Mouse (Mus musculus): ENCODE results near the gene Rbfox3. TPM values are rescaled to one million over a fixed set of nuclear protein-coding genes. Genes with fewer than 3 reads are reported as not detected.

The Rbfox3 gene
- polyA plus RNA-seq, 2 experiments from 2014 or later, result 0.11 TPM; not detected in 1

DNA sequence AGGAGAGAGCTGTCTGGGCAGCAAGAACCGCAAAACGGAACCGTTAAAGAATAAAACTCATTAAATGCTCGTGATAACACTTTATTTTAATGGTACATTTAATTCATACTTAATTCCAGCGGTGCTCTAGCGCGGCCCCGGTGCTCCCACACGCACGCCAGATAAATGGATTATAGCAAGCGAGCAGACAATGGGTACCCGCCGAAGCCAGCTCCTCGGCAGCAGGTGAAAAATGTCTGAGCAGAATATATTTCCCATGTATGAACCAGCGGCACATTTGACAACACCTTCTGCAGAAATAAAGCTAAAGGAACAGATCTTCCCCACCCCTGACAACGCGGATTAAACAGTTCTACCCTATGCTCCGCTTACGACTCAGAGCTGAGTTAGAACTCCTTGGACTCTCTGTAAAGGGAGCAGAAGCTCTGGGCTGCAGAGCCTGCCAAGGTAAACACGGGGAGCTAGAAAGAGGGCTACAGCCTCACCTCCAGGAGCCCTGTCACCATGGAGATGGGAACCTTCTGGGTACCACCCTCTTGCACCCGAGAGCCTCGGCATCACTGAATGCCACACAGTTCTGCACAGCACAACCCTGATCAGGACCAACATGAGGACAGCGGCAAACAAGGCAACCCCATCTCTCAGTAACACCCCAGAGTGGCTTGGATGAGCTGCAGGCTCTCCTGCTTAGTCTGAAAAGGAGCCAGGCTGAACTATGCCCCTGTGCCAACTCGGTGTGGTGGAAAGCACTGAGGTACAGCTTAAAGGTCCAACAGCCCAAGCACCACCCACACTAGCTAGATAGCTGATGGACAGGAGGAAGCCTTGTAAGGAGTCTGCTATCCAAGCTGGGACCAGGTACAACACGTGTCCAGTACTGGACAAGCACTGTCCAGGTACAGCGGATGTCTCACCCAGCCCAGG is 196.5 kb downstream of the Rbfox3 start:
- ATAC-seq, result no peak

GRCm38 (mm10) chr11:118712761-118713160 is 198.6 kb downstream of the Rbfox3 start:
- no peak for ATAC-seq

DNA sequence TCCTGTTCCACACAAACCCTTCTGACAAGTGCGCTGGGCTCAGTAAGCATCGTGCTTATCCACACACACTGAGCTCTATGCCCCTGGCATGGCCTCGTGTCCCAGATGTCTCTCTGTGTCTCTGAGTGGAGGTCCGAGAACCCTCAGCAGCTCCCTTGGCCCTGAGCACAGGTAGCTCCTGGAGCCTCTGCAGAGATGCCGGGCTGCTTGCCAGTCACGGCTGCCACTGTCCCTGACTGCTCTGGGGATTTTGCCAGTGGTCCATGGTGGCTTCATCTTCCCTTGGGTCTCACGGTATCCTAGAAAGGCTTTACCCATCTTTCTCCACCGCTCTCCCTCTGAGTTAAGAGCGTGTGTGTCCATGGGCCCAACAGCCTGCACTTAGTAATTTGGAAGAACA is 199.3 kb downstream of the Rbfox3 start:
- ATAC-seq, result no peak

DNA sequence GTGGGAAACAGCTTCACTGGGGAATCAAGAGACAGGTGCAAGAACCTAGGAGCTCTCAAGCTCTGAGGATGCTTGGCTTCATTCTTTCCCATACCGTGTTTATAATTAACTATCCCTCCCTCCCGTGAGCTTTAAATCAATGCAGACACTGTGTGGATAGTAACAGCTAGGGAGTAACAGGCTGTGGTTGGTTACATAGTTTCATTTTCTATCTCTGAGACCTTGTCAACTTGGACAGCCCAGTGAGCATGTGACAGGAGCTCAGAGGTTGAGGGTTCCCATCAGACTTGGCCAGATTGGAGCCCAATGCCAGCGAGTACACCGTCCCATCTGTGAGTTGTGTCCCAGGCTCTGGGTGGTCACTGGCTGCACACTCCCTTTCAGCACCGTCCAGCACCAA is 201.4 kb downstream of the Rbfox3 start:
- ATAC-seq, result no peak

DNA sequence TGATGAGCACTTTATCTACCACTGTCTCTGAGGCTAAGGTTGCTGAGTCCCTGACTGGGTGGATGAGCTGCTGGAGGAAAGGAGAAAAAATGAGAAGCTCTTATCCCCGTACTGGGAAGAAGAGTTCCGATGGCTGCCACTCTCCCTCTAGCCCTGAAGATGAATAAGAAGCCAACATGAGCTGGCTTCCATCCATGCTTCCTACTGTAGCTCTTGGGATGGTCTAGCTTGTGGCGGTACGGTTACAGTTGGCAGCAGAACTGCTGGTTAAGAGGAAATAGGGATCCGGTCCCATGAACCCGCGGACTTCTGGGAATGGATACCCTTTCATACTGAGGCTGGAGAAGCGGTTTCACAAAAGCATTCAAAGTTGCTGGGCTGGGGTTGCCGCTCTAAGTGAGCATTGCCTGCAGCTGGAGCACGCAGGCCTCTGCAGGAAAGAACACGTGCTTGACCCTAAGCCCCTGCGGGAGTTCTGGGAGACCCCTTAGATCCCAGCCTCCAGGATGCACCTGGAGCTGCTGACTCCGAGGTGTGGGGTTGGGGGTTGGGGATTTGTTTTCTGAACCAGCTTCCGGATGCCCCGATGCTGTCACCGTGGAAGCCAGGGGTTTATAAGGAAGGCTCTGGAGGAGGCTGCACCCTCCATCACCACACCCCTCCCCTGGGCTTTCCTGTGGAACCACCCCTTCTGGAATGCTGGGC is 215.0 kb downstream of the Rbfox3 start:
- no peak for ATAC-seq

GRCm38 (mm10) chr11:118693276-118693675 is 218.1 kb downstream of the Rbfox3 start:
- no peak for ATAC-seq

- ATAC-seq, result no peak
Measured at GRCm38 (mm10) chr11:118690262-118690661, 221.1 kb downstream of the Rbfox3 start.

- no peak for ATAC-seq
Measured at GRCm38 (mm10) chr11:118685397-118685796, 226.0 kb downstream of the Rbfox3 start.

DNA sequence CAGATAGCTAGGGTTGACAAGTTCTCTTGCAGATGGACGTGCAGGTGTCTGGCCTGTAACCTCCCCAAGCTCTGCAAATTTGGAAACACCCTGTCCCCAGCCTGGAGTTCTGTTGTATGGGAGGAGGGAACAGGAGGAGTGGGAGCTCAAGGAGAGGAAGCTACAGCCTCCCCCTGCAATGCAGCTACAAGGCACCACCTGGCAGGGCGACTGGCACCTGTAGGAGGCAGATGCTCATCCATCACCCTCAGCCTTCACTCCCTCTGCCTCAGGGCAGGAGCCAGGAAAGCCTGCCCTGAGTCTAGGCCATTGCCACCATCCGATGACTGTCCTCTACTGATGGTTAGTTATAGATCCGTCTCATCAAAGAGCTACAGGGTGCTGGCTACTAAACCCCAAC is 226.7 kb downstream of the Rbfox3 start:
- no peak for ATAC-seq

GRCm38 (mm10) chr11:118680699-118681098 is 230.7 kb downstream of the Rbfox3 start:
- no peak for ATAC-seq

DNA sequence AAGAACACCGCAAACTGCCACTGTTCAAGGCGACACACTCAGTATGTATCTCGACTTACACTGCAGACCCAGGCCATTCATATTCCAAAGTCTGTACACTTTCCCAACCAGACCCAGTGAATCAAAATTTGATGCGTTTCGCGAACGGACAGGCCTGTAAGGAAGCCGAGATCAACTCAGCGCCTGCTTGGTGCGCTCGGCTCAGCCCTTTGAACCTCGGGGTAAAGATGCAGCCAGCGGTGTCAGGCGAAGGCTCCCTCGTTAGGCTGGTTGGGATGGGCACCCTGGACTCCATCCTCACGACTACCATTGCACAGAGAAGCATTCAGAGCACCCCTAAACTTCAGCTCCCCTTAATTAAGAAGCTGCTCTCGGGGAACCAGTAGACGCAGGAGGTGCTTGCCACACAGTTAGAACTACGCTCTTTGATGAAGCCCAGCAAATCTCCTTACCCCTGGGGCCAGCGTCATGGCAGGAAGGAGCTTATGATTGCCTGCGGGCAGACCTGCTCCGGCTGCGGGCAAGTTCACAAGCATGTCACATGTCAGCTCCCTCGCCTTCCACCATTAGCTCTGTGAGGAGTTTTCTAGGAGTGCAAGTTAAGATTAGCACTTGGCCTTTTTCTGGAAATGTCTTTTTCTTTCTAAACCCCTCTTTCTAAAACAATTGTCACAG is 231.5 kb downstream of the Rbfox3 start:
- ATAC-seq, result no peak

- no peak for ATAC-seq
Measured at GRCm38 (mm10) chr11:118678515-118679104, 232.8 kb downstream of the Rbfox3 start.

GRCm38 (mm10) chr11:118677277-118677676 is 234.1 kb downstream of the Rbfox3 start:
- ATAC-seq, result no peak

- no peak for ATAC-seq
Measured at GRCm38 (mm10) chr11:118676364-118676763, 235.0 kb downstream of the Rbfox3 start.

- ATAC-seq, result no peak
Measured at GRCm38 (mm10) chr11:118671958-118672357, 239.4 kb downstream of the Rbfox3 start.

DNA sequence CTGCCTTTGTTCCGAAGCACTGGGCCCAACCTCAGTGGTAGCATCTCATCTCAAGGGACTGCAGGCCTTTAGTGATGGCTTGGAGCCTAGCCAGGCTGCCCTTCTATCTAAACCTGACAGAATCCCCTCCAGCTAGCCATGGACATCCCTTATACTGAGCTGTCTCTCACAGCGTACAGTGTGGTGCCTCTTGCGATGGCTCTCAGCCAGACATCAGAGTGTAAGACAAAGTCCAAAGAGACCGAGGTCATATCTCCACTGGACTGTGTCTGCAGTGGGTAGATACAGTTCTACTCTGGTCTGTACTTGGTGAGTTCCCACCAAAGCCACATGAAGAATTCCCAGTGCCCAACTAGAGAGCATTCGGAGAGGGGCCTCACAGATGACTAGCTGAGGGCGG is 240.2 kb downstream of the Rbfox3 start:
- ATAC-seq, result no peak

DNA sequence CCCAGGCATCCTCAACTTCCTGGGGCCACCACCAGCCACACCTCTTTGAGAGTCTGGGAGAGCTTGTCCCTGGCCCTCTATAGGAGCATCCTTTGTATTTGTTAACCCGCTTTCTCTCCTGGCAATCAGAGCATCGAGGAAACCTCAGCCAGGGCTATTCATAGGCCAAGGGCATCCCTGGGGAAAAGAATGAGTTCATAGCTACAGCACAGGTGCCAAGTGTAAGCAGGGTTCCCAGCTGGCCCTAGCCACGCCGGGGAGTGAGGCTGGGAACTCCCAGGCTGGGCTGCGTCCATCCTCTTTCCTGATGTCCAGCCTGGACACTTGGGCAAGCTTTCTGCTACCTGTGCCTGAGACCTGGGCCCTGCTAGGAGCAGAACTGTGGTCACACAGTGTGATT is 241.6 kb downstream of the Rbfox3 start:
- no peak for ATAC-seq

DNA sequence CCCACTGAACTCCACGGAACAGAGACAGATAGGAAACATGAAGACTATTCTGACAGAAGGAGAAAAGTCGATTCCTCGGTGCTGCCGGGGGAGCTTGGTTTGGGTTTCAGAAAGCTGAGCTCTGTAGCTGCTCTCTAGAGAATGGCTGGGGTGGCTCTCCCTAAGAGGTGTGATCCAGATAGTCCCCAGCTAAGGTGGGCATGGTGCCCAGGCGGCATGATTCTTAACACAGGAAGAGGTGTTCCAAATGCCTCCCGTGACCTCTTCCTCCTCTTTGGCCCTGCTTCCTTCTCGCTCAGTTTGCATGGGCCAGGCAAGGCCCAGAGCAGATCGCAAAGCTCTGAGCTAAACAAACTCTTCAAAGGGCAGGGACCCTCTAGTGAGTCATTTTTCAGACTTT is 243.0 kb downstream of the Rbfox3 start:
- no peak for ATAC-seq

DNA sequence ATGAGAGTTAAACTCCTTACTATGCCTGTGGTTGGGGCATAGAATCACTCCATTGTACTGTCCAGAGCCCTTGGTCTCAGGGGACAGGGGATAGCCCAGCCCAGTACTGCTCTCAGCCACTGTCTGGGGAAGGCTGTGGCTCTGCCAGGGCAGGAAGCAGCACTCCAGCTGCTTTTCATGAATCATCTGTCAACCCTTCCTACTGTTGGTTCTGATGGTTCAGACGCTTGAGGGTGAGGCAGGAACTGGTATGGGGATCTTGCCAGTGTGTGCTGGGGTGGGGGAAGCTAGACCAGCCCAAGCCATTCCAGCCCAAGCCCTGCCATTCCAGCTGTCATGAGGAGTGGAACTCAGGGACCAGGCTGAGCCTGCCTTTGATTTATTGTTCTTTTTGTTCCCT is 243.5 kb downstream of the Rbfox3 start:
- no peak for ATAC-seq

GRCm38 (mm10) chr11:118666172-118666571 is 245.2 kb downstream of the Rbfox3 start:
- no peak for ATAC-seq

- ATAC-seq, result no peak
Measured at GRCm38 (mm10) chr11:118663305-118663704, 248.1 kb downstream of the Rbfox3 start.

DNA sequence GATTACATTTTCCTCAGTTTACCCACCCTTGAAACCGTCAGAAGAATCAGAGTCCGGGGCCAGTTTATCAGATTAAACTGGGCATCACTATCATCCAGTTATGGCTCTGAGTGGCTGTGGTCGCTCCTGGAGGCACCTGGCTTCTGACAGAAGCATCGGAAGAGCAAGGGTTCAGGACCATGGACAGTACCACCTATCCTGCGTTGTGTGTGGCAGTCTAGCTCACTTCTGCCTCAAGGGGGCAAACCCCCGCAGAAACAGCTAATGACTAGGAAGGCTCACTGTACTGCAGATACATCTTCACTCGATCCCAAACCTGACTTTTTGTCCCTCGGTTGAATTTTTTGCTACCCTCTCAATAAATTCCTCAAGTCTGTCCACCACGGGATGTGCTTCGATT is 252.1 kb downstream of the Rbfox3 start:
- ATAC-seq, result no peak

DNA sequence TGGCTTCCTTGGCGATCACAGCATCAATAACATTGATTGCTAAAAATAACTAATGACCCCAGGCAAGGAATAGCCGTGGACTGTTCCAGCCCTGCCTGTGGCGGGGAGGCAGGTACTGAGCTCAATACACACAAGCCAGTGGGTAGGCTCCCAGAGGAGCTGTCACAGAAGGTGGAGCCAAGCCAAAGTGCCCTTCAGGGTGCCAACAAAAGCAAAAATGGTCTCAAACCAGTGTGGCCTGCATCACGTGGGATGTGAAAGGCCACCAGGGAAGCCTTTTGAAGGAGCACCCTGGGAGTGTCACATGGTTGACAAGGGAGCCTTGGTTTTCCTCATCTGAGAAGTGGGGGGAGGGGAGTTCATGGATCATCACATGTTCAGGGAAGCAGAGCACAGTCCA is 255.6 kb downstream of the Rbfox3 start:
- ATAC-seq, result no peak
